Mouse (Mus musculus) left cerebral cortex, adult 8-10 months (tissue): ENCODE measurements around the gene Tmtc1. TPM values are rescaled to one million over a fixed set of nuclear protein-coding genes. Genes with fewer than 3 reads are reported as not detected.

ENCODE experiments used
- DNase-seq, 2 experiments: peaks; one replicate each; pipeline ENCODE4 v3.0.0; 2022; ENCODE audit warnings: low spot score in 2 of 2
- total RNA-seq, 4 experiments: library from RNA; stranded (reverse); gene quantifications; 2 replicates each; pipeline ENCODE4 v1.2.4; 2022

The Tmtc1 gene
- total RNA-seq, 4 experiments from 2014 or later: 58.3 to 69.4 (median 60.4) TPM

DNA sequence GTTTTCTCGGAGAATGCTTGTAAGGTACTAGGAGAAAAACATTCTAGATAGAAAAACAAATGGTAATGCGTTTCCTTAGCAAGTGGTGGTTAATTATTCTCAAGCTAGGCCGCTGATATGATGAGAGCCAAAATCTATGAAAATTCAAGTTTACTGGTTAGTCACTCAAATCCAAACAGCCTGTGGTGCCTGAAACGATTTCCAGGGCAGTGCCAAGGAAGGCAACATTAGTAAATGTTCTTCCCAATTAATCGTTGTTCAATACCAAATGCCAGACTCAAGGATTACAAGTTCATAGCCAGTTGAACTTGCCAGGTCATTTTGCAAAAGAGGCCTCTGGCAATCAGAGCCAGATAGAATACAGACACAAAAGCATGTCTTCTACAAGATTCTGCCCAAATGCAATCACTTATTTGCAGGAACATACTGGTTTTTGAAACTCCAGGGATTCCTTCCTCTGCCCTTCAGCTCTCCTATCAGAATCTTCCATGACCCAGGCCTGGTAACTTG is 128.6 kb downstream of the Tmtc1 start:
- no peak for DNase-seq

DNA sequence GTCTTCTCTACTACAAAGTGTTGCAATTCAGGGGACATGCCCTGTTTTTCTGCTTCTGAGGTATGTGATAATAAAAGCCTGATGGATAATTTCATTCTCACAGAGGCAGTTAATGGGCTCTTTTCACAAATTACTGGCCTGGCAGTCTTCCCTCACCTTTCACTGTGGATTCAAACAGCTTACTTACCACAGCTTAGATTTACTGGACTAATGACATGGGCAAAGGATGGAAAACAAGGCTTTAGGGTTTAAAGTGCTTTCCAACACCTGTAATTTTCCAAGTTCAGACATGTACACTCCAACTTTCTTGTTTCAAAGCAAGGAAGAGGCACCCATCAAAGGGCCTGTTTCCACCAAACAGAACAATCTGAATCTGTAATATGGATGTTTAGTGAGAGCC is 129.1 kb downstream of the Tmtc1 start:
- DNase-seq: no peak

DNA sequence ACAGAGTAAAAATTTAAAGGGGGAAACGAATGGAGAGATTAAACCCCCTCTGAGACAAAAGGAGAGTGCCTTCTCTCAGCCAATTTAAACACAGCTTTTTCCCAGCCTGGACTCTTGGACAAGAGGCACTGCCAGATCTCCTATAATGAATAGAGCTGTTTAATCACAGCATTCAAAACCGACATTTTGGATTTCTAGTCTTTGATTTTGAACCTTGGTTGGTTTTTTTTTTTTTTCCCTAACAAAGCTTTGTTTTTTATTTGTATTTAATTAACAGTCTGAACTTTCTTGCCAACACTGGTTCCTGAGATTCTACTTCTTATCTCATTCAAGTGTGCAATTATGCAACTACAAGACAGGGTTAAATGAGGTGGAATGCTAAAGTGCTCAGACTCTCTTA is 133.2 kb downstream of the Tmtc1 start:
- no peak for DNase-seq

DNA sequence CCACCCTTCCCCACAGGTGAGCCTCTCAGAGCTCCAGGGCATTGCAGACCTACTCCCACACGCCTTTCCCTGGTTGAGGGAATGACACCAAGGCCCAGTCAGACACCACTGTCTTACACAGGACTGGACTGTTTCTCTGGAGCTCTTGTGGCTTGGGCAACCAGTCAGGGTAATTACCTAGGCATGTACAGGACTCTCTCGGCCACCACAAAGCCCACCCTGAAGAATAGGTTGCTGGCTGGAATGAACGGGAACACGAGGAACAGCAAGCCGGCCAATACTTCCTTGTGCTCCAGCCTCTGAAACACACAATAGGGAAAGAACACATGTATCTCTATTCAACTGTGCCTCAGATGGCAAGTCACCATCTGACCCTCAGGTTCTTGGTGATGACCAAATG is 138.4 kb downstream of the Tmtc1 start:
- no peak for DNase-seq

DNA sequence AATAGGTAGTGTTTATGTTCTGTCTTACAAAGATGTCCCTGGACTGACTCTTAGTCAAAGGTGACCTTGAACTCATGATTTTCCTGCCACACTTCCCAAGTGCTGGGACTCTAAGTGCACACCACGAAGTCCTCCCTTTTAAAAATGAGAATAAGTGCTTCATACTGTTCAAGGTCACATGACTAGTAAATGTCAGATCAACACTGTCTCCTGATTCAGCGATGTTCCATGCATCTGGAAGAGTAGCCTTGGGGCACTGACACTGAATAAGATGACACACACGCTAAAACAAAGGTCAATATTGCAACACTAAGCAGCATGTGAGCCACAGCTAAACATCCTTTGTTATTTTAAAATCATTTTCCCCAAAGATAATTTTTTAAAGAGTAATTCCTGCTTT is 139.0 kb downstream of the Tmtc1 start:
- no peak for DNase-seq

DNA sequence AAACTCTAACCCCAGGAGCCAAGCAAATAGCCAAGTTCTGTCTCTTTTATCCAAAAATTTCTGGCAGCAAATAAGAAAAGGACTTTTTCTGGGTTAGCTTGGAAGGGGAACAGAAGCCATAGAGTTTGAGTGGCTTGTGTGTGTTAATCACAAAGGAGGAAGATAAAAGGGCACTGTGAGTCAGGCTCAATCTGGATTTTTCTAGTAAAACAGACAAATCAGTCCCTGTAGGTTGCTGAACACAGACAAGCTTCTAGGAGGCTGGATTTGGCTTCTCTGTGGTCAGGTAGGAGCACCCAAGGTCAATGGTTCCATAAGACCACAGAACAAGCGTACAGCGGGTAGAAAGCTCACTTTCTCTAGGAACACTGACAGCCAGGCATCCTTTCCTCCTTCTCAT is 141.9 kb downstream of the Tmtc1 start:
- DNase-seq: no peak

DNA sequence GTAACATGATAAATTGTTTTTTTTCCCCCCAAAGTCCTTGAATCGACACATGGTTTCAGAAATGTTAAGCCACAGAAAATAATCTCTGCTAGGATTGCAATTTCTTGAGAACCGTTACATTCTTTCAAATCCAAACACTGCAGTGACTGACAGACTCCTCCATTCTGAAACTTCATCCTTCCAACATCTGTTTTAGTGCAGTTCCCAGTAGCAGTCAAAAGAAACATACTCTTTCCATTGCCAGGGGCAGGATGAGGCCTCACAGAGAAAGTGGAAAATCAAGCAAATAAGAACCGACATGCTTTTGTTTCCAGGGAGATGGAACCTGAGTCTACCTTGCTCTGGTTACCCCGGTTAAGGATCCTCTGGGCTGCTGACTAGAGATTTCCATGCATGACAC is 147.1 kb downstream of the Tmtc1 start:
- DNase-seq: no peak

DNA sequence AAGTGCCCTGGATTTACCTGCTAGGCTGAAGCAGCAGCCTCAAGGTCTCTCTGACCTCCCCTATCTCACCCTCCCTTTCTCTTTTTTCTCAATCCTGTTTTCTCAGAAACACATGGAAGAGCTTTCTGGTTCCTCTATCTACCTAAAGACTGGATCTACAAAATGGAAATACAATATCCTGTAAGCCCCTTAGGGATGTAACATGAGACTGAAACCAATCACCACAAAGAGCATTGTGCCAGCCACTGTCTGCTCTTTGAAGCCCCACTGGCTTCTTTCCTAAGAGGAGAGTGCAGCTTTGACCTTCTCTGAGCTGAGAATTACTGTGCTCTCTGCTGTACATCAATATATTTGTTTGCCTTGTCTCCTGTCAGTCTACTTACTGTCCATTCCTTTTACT is 147.8 kb downstream of the Tmtc1 start:
- no peak for DNase-seq

DNA sequence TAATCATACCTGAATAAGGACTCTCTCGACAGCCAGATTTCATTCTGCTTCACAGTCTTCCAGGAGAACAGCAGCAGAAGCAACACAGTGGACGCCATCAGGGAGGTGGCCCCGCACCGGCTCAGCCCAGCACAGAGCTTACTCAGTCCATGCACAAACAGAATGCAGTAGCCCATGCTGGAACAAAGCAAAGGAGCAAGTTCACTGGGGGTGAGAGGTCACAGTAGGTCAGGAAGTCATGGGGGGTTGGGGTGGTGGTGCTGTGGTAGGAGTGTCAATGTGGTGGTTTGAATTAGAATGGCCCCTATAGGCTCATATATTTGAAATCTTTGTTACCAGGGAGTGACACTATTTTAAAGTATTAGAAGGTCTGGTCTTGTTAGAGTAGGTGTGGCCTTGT is 149.7 kb downstream of the Tmtc1 start:
- DNase-seq: no peak

DNA sequence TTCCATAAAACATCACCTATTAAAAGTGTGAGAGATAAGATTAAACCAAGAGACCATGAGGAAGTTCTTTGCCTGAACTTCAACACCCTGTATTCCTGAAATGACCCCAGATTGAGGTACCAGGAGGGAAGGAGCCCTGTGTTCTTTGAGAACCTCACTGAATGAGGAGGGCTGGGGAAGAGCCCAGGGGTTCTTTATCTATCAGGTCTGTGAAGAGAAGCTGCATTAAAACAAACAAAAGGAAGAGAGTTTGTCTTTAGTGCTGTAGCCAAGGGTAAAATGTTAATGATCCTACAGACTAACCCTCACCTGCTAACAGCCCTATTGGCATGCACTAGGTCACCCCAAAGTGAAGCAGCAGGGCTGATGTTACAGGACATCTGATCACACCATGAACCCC is 153.3 kb downstream of the Tmtc1 start:
- no peak for DNase-seq

DNA sequence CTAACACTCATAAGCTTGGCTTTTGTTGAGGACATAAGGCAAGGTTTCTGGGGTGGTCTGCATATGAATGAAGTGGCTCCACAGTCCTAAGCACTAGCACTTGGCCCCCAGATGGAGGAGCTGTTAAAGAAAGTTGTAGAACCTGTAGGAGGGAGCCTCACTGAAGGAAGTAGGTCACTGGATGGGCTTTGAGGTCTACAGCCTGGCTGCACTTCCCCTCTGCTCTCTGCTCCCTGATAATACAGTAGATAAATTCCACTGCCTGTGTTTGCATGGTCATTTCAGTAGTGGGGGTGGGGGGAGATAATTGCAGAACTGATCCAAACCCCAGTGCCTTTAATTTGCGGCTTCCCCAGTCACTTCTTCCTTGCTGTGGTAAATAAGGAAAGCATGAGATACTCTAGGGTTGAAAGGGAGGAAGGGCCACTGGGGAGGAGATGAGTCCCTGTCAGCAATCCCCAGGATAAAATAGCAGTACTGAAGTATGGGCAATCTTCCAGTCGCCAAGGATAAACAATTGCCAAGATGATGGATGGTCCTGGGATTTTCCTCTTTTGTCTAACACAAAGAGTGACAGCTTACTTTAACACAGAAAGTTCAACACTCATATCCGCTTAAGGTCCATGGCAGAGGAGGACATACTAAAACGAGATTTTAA is 160.8 kb downstream of the Tmtc1 start:
- DNase-seq: no peak

DNA sequence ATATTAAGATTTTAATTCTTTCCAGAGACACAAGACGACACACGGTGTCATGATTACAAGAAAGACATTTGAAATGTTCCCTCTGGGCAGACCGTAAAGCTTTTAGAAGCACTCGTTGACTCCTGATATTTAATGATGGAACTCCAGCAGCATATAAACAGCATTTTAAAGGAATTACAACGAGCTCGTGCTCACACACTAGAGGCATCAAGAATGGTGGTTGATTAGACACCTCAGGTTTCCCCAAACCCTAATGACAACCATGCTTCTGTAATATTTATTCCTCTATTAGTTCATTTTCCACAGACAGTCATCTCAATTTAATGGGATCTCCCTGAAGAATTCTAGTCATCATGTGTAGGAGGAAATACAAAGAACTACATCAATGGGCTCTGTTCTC is 164.9 kb downstream of the Tmtc1 start:
- no peak for DNase-seq

DNA sequence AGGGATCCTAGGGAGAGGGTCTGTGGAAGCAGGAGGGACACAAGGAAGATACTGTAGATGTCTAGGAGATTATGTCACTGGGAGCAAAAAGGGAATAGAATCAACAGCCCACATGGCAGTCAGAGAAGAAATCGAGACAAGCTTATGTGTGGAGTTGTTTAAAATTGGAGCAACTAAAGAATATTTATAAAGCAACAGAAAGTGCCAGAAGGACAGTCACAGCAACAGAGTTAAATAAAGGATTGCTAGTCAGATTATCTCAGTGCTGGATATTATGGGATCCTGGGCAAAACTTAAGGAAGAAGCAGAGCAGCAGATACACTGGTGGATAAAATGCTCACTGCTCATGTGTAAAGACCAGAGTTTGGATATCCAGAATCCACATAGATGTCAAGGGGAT is 167.8 kb downstream of the Tmtc1 start:
- no peak for DNase-seq

DNA sequence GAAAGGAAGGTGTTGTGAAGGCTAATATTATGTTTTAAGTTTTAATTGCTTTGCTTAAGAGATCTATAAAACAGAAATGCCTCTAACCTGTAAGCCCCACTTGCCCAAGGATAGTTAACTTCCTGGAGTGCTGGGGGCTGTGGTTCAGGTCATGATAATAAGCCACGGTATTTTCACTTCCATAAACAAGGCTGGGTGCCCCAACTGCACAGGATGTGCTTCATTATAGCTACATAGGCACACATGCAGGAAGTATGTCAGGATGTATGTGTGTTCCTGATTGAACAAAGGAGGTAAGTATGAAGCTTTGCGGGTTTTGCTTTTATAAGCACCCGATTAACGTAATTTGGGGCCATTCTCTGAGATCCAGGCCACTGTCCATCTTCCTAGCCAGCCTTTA is 169.1 kb downstream of the Tmtc1 start:
- no peak for DNase-seq

DNA sequence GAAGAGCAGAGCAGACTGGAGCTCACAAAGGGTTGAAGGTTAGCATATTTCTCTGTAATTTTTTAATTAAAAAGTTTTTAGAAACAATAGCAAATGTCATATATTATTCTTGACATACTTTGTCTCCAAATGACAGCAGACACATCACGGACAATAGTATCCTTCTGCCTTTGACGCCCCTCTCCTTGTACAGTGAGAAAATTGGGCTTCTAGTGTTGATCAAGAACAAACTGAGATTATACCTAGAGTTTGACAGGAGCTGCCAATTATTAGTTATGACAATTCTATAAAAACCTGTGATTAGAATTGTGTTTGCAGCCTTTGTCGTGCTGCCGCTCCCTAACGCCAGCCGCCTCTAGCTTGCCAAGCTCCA is 183.5 kb downstream of the Tmtc1 start:
- DNase-seq: no peak

DNA sequence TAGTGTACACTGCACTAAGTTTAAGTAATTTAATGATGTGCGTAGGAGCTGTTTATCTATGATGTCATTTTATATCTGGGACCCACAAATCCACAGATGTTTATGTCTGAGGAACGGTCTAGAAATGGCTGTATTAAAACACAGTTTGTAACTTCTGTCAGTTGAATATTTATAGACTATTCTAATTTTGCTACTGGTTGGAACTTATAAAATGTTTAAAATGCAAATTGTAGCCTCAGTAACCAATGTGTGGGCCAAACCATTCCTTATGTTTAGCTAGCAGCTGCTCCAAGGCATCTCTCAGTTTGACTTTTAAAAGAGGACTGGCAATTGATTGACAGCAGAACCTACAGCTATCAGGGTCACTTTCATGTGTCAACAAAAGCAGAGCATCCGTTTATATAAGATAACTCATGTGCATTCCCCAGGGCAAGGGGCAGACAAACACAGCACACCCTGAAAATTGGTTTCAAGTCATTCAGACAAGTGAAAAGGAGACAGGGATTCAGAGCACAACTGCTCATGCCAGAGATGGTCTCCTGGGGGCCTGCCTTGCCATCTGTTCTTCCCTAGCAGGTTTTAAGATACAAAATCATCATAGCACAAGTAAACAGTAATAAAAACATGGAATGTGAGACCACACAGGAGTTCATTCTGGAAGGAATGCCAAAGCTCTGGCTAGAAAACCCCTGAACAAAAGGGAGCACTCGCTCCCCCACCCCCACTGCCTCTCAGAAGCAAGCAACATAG is 184.0 kb downstream of the Tmtc1 start:
- DNase-seq: no peak

DNA sequence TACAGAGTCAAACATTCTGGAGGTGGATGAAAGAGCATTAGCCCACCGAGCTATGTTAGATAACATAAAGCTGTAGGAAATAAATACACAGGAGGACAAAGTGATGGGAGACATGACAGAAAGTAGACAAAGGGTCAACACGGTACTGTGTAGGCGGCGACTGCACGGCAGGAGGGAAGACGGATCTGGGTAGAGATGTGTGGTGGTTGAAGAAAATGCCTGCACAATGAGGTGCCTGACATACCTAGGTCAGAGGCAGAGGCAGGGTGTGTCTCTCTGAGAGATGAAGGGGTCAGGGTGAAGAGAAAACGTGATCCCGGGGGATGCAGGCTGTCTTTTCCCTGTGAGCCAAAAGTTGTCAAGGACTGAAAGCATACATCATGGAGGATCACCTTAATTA is 185.1 kb downstream of the Tmtc1 start:
- DNase-seq: no peak

DNA sequence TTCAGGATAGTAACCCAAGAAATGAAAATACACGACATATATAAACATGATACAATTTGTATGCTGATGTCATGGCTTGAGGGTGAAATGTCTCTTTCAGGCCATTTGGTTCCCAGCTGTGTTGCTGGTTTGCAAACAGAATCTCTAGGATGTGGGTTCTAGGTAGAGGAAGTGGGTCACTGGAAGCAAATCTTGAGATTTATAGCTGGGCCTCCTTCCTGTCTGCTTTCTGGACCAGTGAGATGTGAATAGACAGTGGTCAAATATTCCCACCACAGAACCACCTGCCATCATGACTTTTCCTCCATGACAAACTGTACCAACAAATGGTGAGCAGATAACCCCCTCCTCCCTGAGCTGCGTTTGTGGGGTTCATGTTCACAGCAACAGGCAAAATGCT is 186.4 kb downstream of the Tmtc1 start:
- DNase-seq: no peak

DNA sequence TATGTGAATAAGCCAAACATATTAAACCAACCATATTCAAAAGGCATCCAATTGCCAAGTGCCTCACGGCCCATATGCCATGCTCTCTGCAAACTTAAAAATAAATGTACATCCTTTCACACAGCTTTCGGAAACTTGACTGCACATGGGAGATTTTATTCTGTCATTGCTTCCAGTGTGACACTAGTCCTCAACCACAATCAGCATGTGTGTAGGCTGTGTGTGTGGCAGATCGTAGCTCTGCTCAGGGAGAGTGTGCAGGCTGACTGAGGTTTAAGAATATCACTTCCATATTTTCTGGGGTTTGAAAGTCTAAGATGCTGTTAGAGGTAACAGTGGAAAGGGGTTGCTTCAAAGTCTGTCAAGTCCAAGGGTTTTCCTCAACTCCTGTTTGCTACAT is 188.1 kb downstream of the Tmtc1 start:
- no peak for DNase-seq

DNA sequence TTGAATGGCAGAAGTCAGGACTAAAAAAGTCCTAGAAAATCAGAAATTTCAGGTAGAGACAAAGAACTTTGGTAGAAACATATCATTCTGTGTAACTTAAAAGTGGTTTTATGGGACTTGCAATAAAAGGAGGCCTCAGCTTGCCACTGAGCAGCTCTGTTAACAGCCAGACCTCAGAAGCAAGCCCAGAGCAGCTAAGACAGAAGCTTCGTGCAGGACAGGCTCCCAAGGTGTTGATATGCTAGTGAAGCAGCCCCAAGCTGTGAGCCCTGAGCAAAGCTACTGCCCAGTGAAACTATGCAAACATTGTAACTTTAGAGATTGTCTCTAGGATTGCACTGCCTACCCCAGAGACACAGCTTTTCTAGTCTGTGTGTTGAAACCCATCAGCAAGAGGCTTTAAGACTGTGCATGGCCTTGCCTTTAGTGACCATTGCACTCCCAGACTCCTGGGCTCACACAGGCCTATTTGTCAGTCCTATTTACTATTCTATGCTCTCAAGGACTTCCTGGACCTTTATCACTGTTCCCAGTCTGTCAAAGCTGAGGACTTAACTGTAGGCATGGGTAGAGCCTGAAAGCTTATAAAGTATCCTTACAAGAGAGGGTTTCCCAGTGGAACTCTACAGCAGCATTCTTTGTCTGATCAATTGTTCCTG is 188.7 kb downstream of the Tmtc1 start:
- DNase-seq: no peak

DNA sequence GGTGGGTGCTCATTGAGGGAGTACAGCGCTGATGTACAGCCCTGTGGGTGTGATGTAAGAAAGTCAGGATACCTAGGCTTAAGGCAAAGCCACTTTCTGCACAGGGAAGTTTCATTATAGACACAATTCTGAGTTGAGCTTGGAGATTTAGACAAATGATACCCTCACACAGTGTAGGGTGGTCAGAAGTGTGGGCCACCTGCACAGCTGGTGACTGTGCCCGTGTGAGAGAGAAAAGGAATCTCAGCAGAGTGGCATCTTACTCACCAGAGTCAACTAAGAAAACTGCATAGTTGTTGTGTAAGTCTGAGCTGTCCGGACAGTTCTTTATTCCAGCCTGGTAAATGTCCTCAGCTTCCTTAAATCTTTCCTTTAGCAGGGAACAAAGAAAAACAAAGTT is 195.0 kb downstream of the Tmtc1 start:
- no peak for DNase-seq

DNA sequence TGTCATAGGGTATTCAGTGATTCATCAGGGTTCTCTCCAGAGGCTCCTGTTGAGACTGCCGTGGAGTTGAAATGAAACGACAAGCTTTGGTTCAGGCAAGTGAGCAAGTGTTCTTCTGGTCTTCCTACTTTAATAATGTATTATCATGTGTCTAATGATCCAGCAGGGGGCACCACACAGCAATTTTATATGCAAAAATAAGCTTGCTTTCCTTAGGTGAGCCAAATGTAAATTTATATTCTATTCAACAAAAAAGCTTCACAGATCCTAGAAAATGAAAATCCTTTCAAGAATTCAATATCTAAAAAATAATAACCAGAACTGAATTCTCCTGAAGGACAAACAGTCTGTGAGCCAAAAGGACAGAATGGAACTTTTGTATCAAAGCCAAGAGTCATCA is 195.6 kb downstream of the Tmtc1 start:
- DNase-seq: no peak

DNA sequence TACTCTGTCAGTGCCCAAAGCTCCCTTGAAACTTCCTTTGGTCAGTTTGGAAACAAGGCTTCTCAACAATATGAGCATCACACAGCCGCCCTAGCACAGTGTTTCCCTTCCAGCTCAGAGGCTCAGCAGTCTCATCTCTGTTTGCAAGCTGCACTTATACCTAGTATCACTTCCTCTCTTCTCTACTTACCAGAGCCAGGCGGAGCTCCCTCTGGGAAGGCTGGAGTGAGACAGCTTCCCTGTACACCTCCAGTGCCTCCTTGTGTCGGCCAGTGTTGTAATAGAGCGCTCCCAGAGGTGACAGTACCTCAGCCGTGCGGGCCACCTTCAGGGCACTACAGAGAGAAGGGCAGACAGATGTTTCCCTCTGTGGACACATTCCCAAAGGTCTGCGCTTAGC is 197.6 kb downstream of the Tmtc1 start:
- no peak for DNase-seq
